Mouse (Mus musculus): ENCODE data around the gene Akap2. TPM values are rescaled to one million over a fixed set of nuclear protein-coding genes. Genes with fewer than 3 reads are reported as not detected.

Akap2 gene
- polyA plus RNA-seq, 1 experiment from 2014 or later = 5.6 TPM

GRCm38 (mm10) chr4:57680186-57680585 is 37.3 kb upstream of the Akap2 start:
- H3K36me3 ChIP-seq (ENCODE audit: control insufficient read depth, insufficient read depth, low read length) = no peaks in the 10 kb centered on the region
- no peak overlapping the region for H3K4me3 ChIP-seq (ENCODE audit: low read depth, low read length)
- H3K4me1 ChIP-seq (replicated peaks; ENCODE audit: control insufficient read depth, insufficient read depth, low read length) = no peaks in the 10 kb centered on the region; the same call in 1 of the 2 replicates
- DNase-seq (ENCODE audit: low spot score) (no peak), ATAC-seq (replicated peaks; ENCODE audit: low FRiP score) (no peak)
- no peak overlapping the region for H3K9ac ChIP-seq (ENCODE audit: low read depth, low read length)
- no peak overlapping the region for H3K27ac ChIP-seq (ENCODE audit: low read depth, low read length)
- no peaks in the 10 kb centered on the region for H3K9me3 ChIP-seq (ENCODE audit: control insufficient read depth, low read length)
- no peak overlapping the region for H3K4me2 ChIP-seq
- no peaks in the 10 kb centered on the region for H3K27me3 ChIP-seq (replicated peaks; ENCODE audit: control insufficient read depth, insufficient read depth, low read length)
- WGBS = 85% methylated on average over 12 of the region's 12 CpGs

GRCm38 (mm10) chr4:57681511-57681910 is 35.9 kb upstream of the Akap2 start:
- H3K27ac ChIP-seq (ENCODE audit: low read depth, low read length) = no peak overlapping the region

GRCm38 (mm10) chr4:57682341-57682740 is 35.1 kb upstream of the Akap2 start:
- H3K36me3 ChIP-seq (ENCODE audit: control insufficient read depth, insufficient read depth, low read length) = no peaks in the 10 kb centered on the region
- 90% methylated on average over 2 of the region's 2 CpGs for WGBS
- ATAC-seq (replicated peaks; ENCODE audit: low FRiP score) (no peak), DNase-seq (ENCODE audit: low spot score) (no peak)
- no peaks in the 10 kb centered on the region for H3K27me3 ChIP-seq (replicated peaks; ENCODE audit: control insufficient read depth, insufficient read depth, low read length)
- H3K9me3 ChIP-seq (ENCODE audit: control insufficient read depth, low read length) = no peaks in the 10 kb centered on the region
- no peaks in the 10 kb centered on the region for H3K4me1 ChIP-seq (replicated peaks; ENCODE audit: control insufficient read depth, insufficient read depth, low read length)
- no peak overlapping the region for H3K4me2 ChIP-seq
- H3K9ac ChIP-seq (ENCODE audit: low read depth, low read length) = no peak overlapping the region
- no peak overlapping the region for H3K4me3 ChIP-seq (ENCODE audit: low read depth, low read length)
- no peak overlapping the region for H3K27ac ChIP-seq (ENCODE audit: low read depth, low read length)

More at GRCm38 (mm10) chr4:57681511-57681910, 35.9 kb upstream of the Akap2 start:
- no peak overlapping the region for H3K4me3 ChIP-seq (ENCODE audit: low read depth, low read length)
- no peaks in the 10 kb centered on the region for H3K9me3 ChIP-seq (ENCODE audit: control insufficient read depth, low read length)
- H3K27me3 ChIP-seq (replicated peaks; ENCODE audit: control insufficient read depth, insufficient read depth, low read length) = no peaks in the 10 kb centered on the region
- H3K4me2 ChIP-seq = no peak overlapping the region
- DNase-seq (ENCODE audit: low spot score) (no peak), ATAC-seq (replicated peaks; ENCODE audit: low FRiP score) (no peak)
- 69% methylated on average over 12 of the region's 12 CpGs for WGBS
- no peaks in the 10 kb centered on the region for H3K4me1 ChIP-seq (replicated peaks; ENCODE audit: control insufficient read depth, insufficient read depth, low read length)
- H3K36me3 ChIP-seq (ENCODE audit: control insufficient read depth, insufficient read depth, low read length) = no peaks in the 10 kb centered on the region
- no peak overlapping the region for H3K9ac ChIP-seq (ENCODE audit: low read depth, low read length)

- ATAC-seq (replicated peaks; ENCODE audit: low FRiP score) (no peak), DNase-seq (ENCODE audit: low spot score) (no peak)
- no peaks in the 10 kb centered on the region for H3K27me3 ChIP-seq (replicated peaks; ENCODE audit: control insufficient read depth, insufficient read depth, low read length)
- H3K36me3 ChIP-seq (ENCODE audit: control insufficient read depth, insufficient read depth, low read length) = no peaks in the 10 kb centered on the region
- no peak overlapping the region for H3K4me2 ChIP-seq
- H3K9ac ChIP-seq (ENCODE audit: low read depth, low read length) = no peak overlapping the region
- no peak overlapping the region for H3K4me3 ChIP-seq (ENCODE audit: low read depth, low read length)
- H3K9me3 ChIP-seq (ENCODE audit: control insufficient read depth, low read length) = no peaks in the 10 kb centered on the region
- no peaks in the 10 kb centered on the region for H3K4me1 ChIP-seq (replicated peaks; ENCODE audit: control insufficient read depth, insufficient read depth, low read length)
- H3K27ac ChIP-seq (ENCODE audit: low read depth, low read length) = no peak overlapping the region
- 77% methylated on average over 11 of the region's 11 CpGs for WGBS
Observed at GRCm38 (mm10) chr4:57682944-57683343, 34.5 kb upstream of the Akap2 start.

GRCm38 (mm10) chr4:57684676-57685215 is 32.7 kb upstream of the Akap2 start:
- Histone ChIP-seq H3K9ac (ENCODE audit: low read depth, low read length) (no peak overlapping the region), H3K27me3 (replicated peaks; ENCODE audit: control insufficient read depth, insufficient read depth, low read length) (no peaks in the 10 kb centered on the region), H3K9me3 (ENCODE audit: control insufficient read depth, low read length) (no peaks in the 10 kb centered on the region), H3K4me2 (no peak overlapping the region), H3K27ac (ENCODE audit: low read depth, low read length) (no peak overlapping the region), H3K36me3 (ENCODE audit: control insufficient read depth, insufficient read depth, low read length) (no peaks in the 10 kb centered on the region), H3K4me1 (replicated peaks; ENCODE audit: control insufficient read depth, insufficient read depth, low read length) (no peaks in the 10 kb centered on the region), H3K4me3 (ENCODE audit: low read depth, low read length) (no peak overlapping the region)
- DNase-seq (ENCODE audit: low spot score) = no peak
- 77% methylated on average over 12 of the region's 12 CpGs for WGBS
- no peak for ATAC-seq (replicated peaks; ENCODE audit: low FRiP score)

GRCm38 (mm10) chr4:57686736-57687135 is 30.7 kb upstream of the Akap2 start:
- Histone ChIP-seq H3K27ac (ENCODE audit: low read depth, low read length) (no peak overlapping the region), H3K27me3 (replicated peaks; ENCODE audit: control insufficient read depth, insufficient read depth, low read length) (no peaks in the 10 kb centered on the region), H3K36me3 (ENCODE audit: control insufficient read depth, insufficient read depth, low read length) (no peaks in the 10 kb centered on the region), H3K4me2 (no peak overlapping the region), H3K4me3 (ENCODE audit: low read depth, low read length) (no peak overlapping the region), H3K9ac (ENCODE audit: low read depth, low read length) (no peak overlapping the region), H3K4me1 (replicated peaks; ENCODE audit: control insufficient read depth, insufficient read depth, low read length) (no peaks in the 10 kb centered on the region), H3K9me3 (ENCODE audit: control insufficient read depth, low read length) (no peaks in the 10 kb centered on the region)
- 53% methylated on average over 3 of the region's 3 CpGs for WGBS
- ATAC-seq (replicated peaks; ENCODE audit: low FRiP score) = no peak
- no peak for DNase-seq (ENCODE audit: low spot score)

- no peak overlapping the region for H3K27ac ChIP-seq (ENCODE audit: low read depth, low read length)
- no peak overlapping the region for H3K4me3 ChIP-seq (ENCODE audit: low read depth, low read length)
- DNase-seq (ENCODE audit: low spot score) = no peak
- WGBS = 70% methylated on average over 3 of the region's 3 CpGs
- no peaks in the 10 kb centered on the region for H3K9me3 ChIP-seq (ENCODE audit: control insufficient read depth, low read length)
- H3K27me3 ChIP-seq (replicated peaks; ENCODE audit: control insufficient read depth, insufficient read depth, low read length) = no peaks in the 10 kb centered on the region
- no peak for ATAC-seq (replicated peaks; ENCODE audit: low FRiP score)
- H3K4me1 ChIP-seq (replicated peaks; ENCODE audit: control insufficient read depth, insufficient read depth, low read length) = no peaks in the 10 kb centered on the region
- no peak overlapping the region for H3K4me2 ChIP-seq
- H3K9ac ChIP-seq (ENCODE audit: low read depth, low read length) = no peak overlapping the region
- no peaks in the 10 kb centered on the region for H3K36me3 ChIP-seq (ENCODE audit: control insufficient read depth, insufficient read depth, low read length)
Observed at GRCm38 (mm10) chr4:57687583-57687982, 29.9 kb upstream of the Akap2 start.

GRCm38 (mm10) chr4:57688131-57688530 is 29.3 kb upstream of the Akap2 start:
- Histone ChIP-seq H3K27me3 (replicated peaks; ENCODE audit: control insufficient read depth, insufficient read depth, low read length) (no peaks in the 10 kb centered on the region), H3K4me1 (replicated peaks; ENCODE audit: control insufficient read depth, insufficient read depth, low read length) (no peaks in the 10 kb centered on the region), H3K27ac (ENCODE audit: low read depth, low read length) (no peak overlapping the region), H3K9me3 (ENCODE audit: control insufficient read depth, low read length) (no peaks in the 10 kb centered on the region), H3K4me3 (ENCODE audit: low read depth, low read length) (no peak overlapping the region), H3K9ac (ENCODE audit: low read depth, low read length) (no peak overlapping the region), H3K4me2 (no peak overlapping the region), H3K36me3 (ENCODE audit: control insufficient read depth, insufficient read depth, low read length) (no peaks in the 10 kb centered on the region)
- ATAC-seq (replicated peaks; ENCODE audit: low FRiP score) (no peak), DNase-seq (ENCODE audit: low spot score) (no peak)
- 74% methylated on average over 9 of the region's 9 CpGs for WGBS

GRCm38 (mm10) chr4:57690001-57690400 is 27.5 kb upstream of the Akap2 start:
- 63% methylated on average over 6 of the region's 6 CpGs for WGBS
- Histone ChIP-seq H3K4me3 (ENCODE audit: low read depth, low read length) (no peak overlapping the region), H3K9ac (ENCODE audit: low read depth, low read length) (no peak overlapping the region), H3K27ac (ENCODE audit: low read depth, low read length) (no peak overlapping the region), H3K9me3 (ENCODE audit: control insufficient read depth, low read length) (no peaks in the 10 kb centered on the region), H3K27me3 (replicated peaks; ENCODE audit: control insufficient read depth, insufficient read depth, low read length) (no peaks in the 10 kb centered on the region), H3K4me1 (replicated peaks; ENCODE audit: control insufficient read depth, insufficient read depth, low read length) (no peaks in the 10 kb centered on the region), H3K4me2 (no peak overlapping the region), H3K36me3 (ENCODE audit: control insufficient read depth, insufficient read depth, low read length) (no peaks in the 10 kb centered on the region)
- no peak for DNase-seq (ENCODE audit: low spot score)
- no peak for ATAC-seq (replicated peaks; ENCODE audit: low FRiP score)

Measured in liver, embryonic 11.5 days (tissue).